Mouse (Mus musculus) embryonic fibroblast, embryonic 13.5 days (primary cell): ENCODE results near the gene Gimap1. TPM values are rescaled to one million over a fixed set of nuclear protein-coding genes. Genes with fewer than 3 reads are reported as not detected.

Source experiments
- H3K27ac ChIP-seq: 2 replicates; pipeline ENCODE4 v1.5.1; 2012; ENCODE audit warnings: low read length, control low read depth, inconsistent platforms; ENCODE audit not compliant: insufficient read depth
- H3K4me1 ChIP-seq: 2 replicates; pipeline ENCODE4 v1.6.1; 2011; ENCODE audit warnings: low read length; ENCODE audit not compliant: control insufficient read depth, insufficient read depth
- H3K4me3 ChIP-seq: 2 replicates; pipeline ENCODE4 v1.5.1; 2011; ENCODE audit warnings: mild to moderate bottlenecking, control low read depth, low read length; ENCODE audit not compliant: insufficient read depth
- CTCF ChIP-seq: IDR thresholded peaks from 2 replicates; pipeline ENCODE4 v1.5.1; 2011; ENCODE audit warnings: mild to moderate bottlenecking, control low read depth, low read length, moderate library complexity, borderline replicate concordance; ENCODE audit not compliant: insufficient read depth
- POLR2A ChIP-seq: IDR thresholded peaks from 2 replicates; pipeline ENCODE4 v1.6.1; 2011; ENCODE audit warnings: low read depth, mild to moderate bottlenecking, control low read depth, low read length, moderate library complexity
- polyA plus RNA-seq: library from polyadenylated mRNA; stranded (reverse); fragments of >200 nt; gene quantifications from 2 replicates; pipeline ENCODE4 v1.2.4, GENCODE M21; 2011; ENCODE audit warnings: low read depth; ENCODE audit not compliant: missing spikeins, insufficient read length

Gimap1 gene
- polyA plus RNA-seq, 1 experiment, result not detected

DNA sequence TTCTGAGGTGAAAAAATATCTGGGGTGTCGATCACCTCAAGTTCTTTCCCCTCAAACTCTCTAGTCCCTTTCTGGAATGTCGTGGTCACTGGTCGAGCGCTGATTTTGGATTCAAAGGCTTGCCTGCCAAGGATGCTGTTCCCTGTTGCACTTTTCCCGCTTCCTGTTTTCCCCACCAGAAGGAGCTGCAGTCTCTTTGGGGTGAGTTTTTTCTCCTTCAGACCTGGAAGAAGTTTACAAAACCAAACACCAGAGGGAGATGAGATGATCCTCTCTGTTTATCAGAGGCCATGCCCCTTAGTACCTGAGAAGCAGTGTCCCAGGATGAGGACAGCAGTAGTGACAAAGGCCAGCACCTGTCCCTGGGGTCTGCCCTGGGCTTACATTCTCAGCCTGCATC lies 36.3 kb upstream of the Gimap1 start:
- TF ChIP-seq POLR2A, result no peak
- TF ChIP-seq CTCF, result no peak
- no peaks in the 10 kb centered on the region for H3K4me1 ChIP-seq
- H3K27ac ChIP-seq, result no peak overlapping the region
- no peak overlapping the region for H3K4me3 ChIP-seq

DNA sequence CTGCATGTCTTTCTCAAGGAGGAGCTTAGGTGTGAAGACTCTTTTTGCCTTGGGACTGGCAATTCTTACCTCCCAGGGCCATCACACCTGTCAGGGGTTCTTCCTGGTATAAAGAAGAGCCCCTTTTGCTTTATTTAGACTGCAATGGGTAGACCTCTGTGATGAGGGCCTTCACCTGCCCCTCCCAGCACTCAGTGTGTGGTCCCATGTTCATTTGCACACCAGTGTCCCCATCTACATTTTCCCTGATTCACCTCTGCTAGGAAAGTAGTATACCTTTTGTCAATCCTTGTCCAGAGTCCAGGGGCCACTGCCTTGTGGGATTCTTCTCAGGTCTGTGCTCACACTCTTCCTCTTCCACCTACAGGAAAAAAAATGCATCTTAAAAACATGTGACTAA lies 34.7 kb upstream of the Gimap1 start:
- TF ChIP-seq CTCF, result no peak
- TF ChIP-seq POLR2A, result no peak
- no peak overlapping the region for H3K27ac ChIP-seq
- no peak overlapping the region for H3K4me3 ChIP-seq
- H3K4me1 ChIP-seq, result no peaks in the 10 kb centered on the region; the same call in 1 of the 2 replicates

DNA sequence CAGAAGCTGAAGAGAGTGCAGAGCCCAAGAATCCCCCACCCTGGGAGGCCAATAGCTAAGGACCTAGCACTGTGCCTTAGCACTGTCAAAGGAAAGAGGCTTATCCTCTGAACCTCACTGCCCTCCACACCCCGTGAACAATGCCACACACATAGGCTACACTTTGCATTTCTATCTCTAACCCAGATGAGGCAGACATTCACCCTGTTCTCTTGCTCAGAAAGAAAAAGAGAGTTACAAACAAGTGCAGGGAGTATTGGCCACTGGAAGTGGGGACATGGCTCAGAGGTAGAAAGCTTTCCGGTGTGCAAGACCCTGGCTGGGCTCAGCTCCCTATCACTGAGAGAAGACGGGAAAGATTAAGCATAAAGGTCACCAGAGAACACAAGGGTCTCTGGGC lies 32.7 kb upstream of the Gimap1 start:
- H3K27ac ChIP-seq, result no peak overlapping the region
- H3K4me3 ChIP-seq, result no peak overlapping the region
- no peak for TF ChIP-seq CTCF
- no peak for TF ChIP-seq POLR2A
- no peaks in the 10 kb centered on the region; the same call in 1 of the 2 replicates for H3K4me1 ChIP-seq

DNA sequence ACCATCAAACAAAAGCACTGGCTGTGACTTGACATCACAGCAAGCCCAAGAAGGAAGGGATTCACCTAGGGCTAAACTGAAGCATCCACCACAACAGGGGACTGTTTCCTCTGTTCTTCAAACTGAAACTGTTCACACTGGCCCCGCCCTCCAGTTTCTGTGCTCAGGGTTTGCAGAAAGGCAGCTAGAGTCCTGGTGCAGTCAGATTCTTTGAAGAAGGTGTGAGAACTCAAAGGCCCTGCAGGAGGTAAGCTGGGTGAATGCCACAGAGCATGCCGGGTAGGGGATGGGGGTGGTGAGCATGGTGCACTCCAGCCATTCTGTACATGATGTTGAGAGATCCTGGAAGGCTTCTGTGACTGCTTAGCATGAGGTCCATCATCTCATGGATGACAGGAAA lies 20.4 kb upstream of the Gimap1 start, which contains the start of the genes Gm28053 and Gimap7:
Gm28053 (plus strand) TSS at position 153 of the 400 bp plus-strand sequence.
Gimap7 (plus strand) TSS at position 167 of the 400 bp plus-strand sequence.
- no peak within 1 kb of the TSS for H3K27ac ChIP-seq
- no peak for TF ChIP-seq CTCF
- TF ChIP-seq POLR2A, result no peak
- H3K4me3 ChIP-seq, result no peak within 1 kb of the TSS
- H3K4me1 ChIP-seq, result no peaks in the 10 kb centered on the region

DNA sequence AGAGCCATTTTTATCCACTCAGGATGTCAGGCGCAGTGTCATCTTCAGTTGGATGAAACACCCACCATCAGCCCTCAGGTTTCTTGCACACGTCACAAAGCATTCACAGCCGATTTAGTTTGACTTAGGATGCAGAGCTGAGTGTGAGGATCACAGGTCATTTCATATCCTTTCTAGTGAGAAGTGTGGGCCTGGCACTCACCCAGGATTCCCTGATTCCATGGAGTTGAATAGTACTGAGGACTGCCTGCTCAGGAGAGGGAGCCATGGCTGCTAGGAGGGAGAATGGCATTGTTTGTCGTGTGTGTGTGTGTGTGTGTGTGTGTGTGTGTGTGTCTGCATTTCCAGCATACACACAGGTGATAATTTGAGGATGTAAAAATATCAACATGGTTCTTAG lies 18.5 kb upstream of the Gimap1 start:
- Histone ChIP-seq H3K4me1 (no peaks in the 10 kb centered on the region), H3K27ac (no peak overlapping the region), H3K4me3 (no peak overlapping the region)
- TF ChIP-seq CTCF (no peak), POLR2A (no peak)

DNA sequence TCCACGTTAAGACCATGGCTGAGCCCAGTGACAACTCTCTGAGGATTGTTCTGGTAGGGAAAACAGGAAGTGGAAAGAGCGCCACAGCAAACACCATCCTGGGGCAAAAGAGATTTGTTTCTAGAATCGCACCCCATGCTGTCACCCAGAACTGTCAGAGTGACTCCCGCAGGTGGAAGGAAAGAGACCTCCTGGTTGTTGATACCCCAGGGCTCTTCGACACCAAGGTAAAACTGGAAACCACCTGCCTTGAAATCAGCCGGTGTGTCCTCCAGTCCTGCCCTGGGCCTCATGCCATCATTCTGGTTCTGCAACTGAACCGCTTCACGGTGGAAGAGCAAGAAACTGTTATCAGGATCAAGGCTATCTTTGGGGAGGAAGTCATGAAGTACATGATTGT lies 15.4 kb upstream of the Gimap1 start:
- Histone ChIP-seq H3K27ac (no peak overlapping the region), H3K4me1 (no peaks in the 10 kb centered on the region), H3K4me3 (no peak overlapping the region)
- no peak for TF ChIP-seq POLR2A
- no peak for TF ChIP-seq CTCF

DNA sequence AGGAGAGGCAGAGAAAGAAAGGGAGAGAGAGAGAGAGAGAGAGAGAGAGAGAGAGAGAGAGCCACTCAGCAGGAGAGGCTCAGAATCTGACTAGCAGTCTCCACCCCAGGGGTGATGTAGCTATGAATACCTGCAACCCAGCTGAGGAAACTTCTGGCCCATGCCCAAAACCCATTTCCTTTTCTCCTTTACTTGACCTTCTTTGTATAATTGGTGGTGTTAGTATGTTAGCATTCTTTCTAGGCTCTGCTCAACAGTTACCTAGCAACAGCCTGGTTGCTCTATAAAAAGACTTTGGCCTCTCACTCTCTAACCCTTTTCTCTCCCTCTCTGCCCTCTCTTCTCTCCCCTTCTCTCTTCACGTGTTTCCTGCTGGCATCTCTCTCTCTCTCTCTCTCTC lies 13.4 kb upstream of the Gimap1 start:
- Histone ChIP-seq H3K4me3 (no peak overlapping the region), H3K27ac (no peak overlapping the region), H3K4me1 (no peaks in the 10 kb centered on the region)
- TF ChIP-seq POLR2A, result no peak
- no peak for TF ChIP-seq CTCF

DNA sequence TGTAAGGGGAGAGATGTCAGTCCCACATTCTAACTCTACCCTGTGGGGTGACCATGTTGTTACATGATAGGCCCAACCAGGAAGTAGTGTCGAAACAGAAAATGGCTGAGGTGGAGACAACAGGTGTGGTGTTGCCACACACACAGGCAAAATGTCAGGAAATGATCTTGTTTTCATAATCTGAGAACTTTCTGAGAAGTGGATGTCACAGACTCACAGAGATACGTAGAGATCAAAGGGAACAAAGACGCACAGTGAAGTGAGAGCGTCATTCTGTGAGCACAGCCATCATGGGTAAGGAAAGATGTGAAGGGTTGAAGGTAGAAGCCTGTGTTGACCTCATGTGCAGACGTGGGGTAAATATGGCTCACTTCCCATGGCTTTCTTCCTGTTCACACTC lies 11.1 kb upstream of the Gimap1 start:
- H3K27ac ChIP-seq, result no peak overlapping the region
- no peak overlapping the region for H3K4me3 ChIP-seq
- H3K4me1 ChIP-seq, result no peaks in the 10 kb centered on the region
- TF ChIP-seq POLR2A (no peak), CTCF (no peak)

DNA sequence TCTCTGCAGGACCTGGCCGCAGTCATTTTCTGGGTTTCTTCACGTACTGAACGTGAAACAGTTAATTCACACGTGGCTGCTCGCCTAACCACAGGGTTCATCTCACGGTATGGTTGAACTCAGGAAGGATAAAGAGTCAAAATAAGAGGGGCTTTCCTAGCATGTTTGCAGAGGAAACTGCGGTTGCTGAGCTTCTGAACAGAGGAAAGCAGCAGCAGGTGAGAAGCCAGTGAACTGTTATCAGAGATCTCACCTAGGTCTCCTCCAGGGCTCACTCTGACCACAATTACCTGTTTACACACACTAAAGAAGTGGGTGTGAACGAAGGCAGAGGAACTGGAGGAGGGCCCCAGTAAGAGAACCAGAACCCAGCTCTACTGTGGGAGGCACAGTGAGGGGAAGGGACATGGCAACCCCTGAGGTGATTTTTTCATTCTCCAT lies 6.0 kb upstream of the Gimap1 start:
- Histone ChIP-seq H3K4me3 (no peak overlapping the region), H3K4me1 (no peaks in the 10 kb centered on the region), H3K27ac (no peak overlapping the region)
- TF ChIP-seq POLR2A, result no peak
- no peak for TF ChIP-seq CTCF

DNA sequence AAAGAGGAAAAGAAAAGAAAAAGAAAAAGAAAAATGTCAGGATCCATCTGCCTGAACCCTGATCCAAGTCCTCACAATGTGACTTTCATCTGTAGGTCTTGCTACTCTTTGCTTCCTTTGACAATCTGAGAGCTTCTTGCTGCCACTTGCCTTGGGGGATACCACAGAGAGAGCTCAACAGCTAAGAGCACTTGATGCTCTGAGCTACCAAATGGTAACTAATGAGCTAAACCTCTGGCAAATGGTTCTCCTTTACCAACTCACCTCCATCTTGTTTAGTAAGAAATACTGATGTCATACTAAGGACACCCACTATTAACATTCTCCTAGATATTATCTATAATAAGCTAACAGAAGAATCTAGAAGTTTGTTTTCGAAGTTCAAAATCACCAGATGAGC lies 5.2 kb upstream of the Gimap1 start:
- no peaks in the 10 kb centered on the region for H3K4me1 ChIP-seq

DNA sequence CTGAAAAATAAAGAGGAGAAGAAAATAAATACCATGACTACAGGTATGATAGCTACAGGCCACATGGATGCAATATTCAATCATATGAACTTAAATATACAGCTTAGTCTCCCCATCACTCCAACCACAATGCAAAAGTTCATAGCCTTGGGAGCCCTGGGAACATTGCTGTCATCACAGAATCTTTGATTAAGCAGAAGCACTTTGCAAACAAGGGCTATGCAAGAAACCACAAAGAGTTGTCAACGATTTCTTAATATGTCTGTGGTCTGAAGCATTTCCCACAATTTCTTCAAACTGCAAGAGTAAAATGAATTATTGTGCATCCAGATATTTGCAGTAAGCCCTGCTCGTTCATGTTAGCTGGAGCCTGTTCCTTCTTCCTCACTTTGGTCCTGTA lies 1.8 kb upstream of the Gimap1 start:
- Histone ChIP-seq H3K4me1 (no peaks in the 10 kb centered on the region), H3K4me3 (no peak overlapping the region), H3K27ac (no peak overlapping the region)
- no peak for TF ChIP-seq CTCF
- no peak for TF ChIP-seq POLR2A

More for the DNA sequence above, 5.2 kb upstream of the Gimap1 start:
- TF ChIP-seq CTCF, result no peak
- Histone ChIP-seq H3K27ac (no peak overlapping the region), H3K4me3 (no peak overlapping the region)
